Mouse (Mus musculus): Measurements from ENCODE around the gene Rtn4.

DNA sequence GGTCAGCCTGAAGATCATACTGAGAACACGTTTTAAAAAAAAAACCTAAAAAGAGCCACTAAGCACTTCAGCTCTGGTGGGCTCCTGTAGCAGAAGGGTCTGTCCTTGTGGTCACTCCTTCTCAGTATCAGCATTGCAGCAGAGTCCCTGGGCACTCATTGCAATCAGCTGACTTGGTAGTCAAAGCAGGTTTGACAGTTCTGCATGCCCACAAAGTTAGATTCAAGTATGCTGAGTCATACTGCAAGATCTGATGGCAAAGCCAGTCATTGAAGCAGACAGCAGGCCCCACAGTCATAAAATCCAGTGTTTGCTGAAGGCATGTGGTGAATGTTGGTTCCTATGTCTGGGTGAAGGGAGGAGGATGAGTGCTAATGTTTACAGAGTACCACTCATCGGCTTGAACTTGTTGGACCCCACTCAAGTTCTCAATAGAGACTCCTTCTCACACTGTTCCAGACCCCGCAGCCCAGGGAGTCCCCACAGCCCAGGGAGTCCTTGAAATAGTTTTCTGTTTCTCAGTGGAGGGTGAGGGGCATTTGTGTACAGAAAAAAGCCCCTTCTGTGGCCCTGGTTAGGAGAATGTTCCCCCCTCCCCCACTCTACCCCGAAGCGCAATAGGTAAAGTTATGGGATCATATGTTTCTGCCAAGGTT lies 47.2 kb upstream of the Rtn4 start:
- TF ChIP-seq POLR2A (IDR thresholded peaks at IDR 0.05; ENCODE audit: borderline replicate concordance, insufficient read depth, low read length) (no peak), CTCF (IDR thresholded peaks at IDR 0.05; ENCODE audit: borderline replicate concordance, insufficient read depth, low read depth, low read length) (no peak)
